Mouse (Mus musculus): ENCODE results near the gene Abhd15. TPM values are rescaled to one million over a fixed set of nuclear protein-coding genes. Genes with fewer than 3 reads are reported as not detected.
"Not testable (repeated sequence)": the region's sequence is repeated elsewhere in the genome, so short reads cannot be mapped to it uniquely, and the experiment has no call there.

Gene Abhd15
- polyA plus RNA-seq, 1 experiment: 2.4 TPM

DNA sequence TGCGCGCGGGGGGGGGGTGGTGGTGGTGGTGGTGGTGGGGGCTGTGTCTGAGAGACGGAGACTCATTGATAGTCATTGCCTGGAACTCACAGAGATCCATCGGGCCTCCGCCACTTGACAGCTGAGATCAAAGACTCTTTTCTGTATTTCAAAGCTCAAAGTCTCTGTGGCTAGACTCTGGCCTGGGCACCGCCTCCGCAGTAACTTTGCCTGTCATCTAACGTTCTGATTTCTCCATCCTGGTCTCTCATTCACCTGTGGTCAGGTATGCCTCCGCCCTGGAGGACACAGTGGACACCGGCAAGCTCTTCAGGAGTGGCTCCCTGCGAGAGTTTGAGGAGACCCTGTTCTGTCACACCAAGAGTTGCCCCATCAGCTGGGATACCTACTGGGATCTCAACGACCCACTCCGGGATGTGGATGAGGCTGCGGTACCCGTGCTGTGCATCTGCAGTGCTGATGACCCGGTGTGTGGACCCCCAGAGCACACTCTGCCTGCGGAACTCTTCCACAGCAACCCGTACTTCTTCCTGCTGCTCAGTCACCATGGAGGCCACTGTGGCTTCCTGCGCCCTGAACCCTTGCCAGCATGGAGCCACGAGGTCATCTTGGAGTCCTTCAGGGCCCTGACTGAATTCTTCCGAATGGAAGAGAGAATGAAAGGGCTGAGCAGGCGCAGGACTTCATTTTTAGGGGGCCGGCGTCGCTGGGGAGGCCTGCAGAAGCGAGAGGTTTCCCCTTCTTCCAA is 3.3 kb downstream of the Abhd15 start:
- TF ChIP-seq FLI1 (IDR thresholded peaks at IDR 0.05; ENCODE audit: low read length) (no peak), GATA1 (IDR thresholded peaks at IDR 0.05; ENCODE audit: borderline replicate concordance, low read length) (no peak)
- H3K4me3 ChIP-seq (replicated peaks): peak overlapping the region; percentile 85
- H3K27me3 ChIP-seq (replicated peaks): peaks cover 22% of the 10 kb centered on the region
- peaks cover 92% of the 10 kb centered on the region for H3K4me1 ChIP-seq
- H3K36me3 ChIP-seq (replicated peaks; ENCODE audit: low read length): peaks cover 10% of the 10 kb centered on the region
- no peaks in the 10 kb centered on the region for H3K9me3 ChIP-seq

DNA sequence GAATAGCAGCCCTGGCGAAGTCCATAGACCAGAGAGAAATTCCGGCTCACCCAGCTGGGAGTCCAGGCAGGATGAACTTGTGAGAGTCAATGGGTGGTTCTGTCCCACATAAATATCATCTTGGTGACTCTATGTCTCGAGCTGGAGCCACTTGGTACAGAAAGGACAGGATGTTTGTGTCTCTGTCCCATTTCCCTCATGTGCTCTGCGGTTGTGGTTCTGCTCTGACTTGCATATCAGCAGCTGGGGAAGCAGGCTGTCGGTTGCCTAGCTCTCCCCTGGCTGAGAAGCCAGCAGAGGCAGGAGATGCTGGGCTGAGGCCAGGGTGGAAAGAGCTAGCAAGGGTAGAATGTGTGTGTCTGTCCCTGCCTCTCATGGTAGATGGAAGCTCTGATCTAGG is 4.1 kb downstream of the Abhd15 start, which contains the start of gene Gm10392:
Gene Gm10392, minus strand, starts transcription at position 156 of the 400 bp plus-strand sequence.
- peaks cover 10% of the 10 kb centered on the region for H3K36me3 ChIP-seq (replicated peaks; ENCODE audit: low read length)
- peaks cover 22% of the 10 kb centered on the region for H3K27me3 ChIP-seq (replicated peaks)

DNA sequence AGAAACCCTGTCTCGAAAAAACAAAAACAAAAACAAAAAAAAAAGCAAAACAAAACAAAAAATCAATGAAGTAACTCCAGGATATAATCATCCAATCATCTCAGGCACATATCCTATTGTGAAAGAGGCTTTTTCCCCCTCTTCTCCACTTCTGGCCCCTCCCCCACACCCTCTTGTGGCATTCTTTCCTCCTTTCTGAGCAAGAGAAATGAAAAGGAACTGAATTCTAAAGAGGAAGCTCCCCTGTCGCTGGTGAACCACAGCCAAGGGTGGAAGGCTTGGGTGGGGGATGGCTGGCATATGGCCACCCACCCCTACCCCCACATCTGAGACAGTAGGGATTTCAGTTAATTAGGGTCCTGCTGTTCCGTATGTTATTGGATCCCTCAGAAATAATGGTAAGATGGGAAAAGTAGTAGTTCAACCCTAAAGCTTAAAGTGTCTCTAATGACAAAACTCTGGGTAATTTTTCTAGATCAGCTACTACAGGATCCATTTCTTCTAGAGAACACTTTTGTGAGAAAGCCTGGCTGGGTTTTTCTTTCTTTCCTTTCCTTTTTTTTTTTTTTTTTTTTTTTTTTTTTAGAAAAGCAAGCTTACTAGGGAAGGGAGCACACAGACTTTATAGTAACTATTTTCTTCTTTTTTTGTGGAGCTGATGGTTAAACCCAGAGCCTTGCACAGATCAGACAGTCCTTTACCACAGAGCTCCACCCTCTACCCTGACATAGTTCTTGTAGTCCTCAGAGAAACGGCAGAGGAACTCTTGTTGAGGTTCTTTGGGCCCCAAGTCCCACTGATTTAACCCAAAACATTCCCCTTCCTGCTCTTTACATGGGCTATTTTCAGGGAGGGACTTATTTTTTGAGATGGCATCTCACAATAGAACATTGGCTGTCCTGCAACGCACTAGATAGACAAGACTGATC is 5.9 kb downstream of the Abhd15 start:
- Histone ChIP-seq H3K4me3 (replicated peaks) (peak overlapping the region; percentile 68), H3K4me1 (peaks cover 72% of the 10 kb centered on the region)

More for the DNA sequence above, 4.1 kb downstream of the Abhd15 start, which contains the start of gene Gm10392:
- Histone ChIP-seq H3K4me3 (replicated peaks) (peak within 1 kb of the TSS; percentile 85), H3K9me3 (no peaks in the 10 kb centered on the region), H3K4me1 (peaks cover 88% of the 10 kb centered on the region)
- TF ChIP-seq GATA1 (IDR thresholded peaks at IDR 0.05; ENCODE audit: borderline replicate concordance, low read length) (peak; percentile 73; the same call in 1 of the 3 replicates), FLI1 (IDR thresholded peaks at IDR 0.05; ENCODE audit: low read length) (peak; percentile 58; the same call in 1 of the 2 replicates)

DNA sequence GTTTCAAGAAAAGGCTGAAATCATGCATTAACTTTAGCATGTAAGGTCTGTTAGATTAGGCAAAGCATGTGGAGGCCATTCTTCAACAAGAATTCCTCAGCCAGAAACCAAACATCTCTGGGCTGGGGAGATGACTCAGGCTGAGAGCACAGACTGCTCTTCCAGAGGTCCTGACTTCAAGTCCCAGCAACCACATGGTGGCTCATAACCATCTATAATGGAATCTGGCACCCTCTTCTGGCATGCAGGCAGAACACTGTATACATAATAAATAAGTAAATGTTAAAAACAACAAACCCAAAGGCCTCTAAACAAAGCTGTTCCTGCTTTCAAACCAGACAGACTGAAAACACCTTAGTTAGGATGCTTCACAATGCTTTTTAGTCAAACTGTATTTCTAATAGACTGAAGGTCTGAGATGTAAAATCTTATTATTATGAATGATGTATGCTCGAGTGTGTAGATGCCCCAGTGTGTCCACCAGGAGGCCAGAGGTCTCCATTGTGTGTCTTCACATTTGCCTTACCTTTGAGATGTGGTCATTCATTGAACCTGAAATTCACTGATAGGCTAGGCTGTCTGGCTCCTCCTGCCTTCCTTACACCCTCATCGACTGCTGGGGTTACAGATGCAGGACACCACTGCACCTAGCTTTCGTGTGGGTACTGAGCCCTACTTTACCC is 11.0 kb downstream of the Abhd15 start:
- no peaks in the 10 kb centered on the region for H3K27me3 ChIP-seq (replicated peaks)
- TF ChIP-seq FLI1 (IDR thresholded peaks at IDR 0.05; ENCODE audit: low read length): no peak
- TF ChIP-seq GATA1 (IDR thresholded peaks at IDR 0.05; ENCODE audit: borderline replicate concordance, low read length): no peak

More for the DNA sequence above, 5.9 kb downstream of the Abhd15 start:
- TF ChIP-seq FLI1 (IDR thresholded peaks at IDR 0.05; ENCODE audit: low read length) (no peak), GATA1 (IDR thresholded peaks at IDR 0.05; ENCODE audit: borderline replicate concordance, low read length) (no peak)
- Histone ChIP-seq H3K36me3 (replicated peaks; ENCODE audit: low read length) (peaks cover 10% of the 10 kb centered on the region), H3K9me3 (no peaks in the 10 kb centered on the region), H3K27me3 (replicated peaks) (peaks cover 7% of the 10 kb centered on the region)

DNA sequence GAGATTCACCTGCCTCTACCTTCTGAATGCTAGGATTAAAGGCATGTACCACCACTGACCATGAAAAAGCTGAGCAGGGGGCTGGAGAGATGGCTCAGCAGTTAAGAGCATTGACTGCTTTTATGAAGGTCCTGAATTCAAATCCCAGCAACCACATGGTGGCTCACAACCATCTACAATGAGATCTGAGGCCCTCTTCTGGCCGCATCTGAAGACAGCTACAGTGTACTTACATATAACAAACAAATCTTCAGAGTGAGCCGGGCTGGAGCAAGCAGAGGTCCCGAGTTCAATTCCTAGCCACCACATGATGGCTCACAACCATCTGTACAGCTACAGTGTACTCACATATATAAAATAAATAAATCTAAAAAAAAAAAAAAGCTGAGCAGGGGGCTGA is 13.5 kb downstream of the Abhd15 start:
- not testable (repeated sequence) for H3K27me3 ChIP-seq (replicated peaks); H3K4me1 ChIP-seq; H3K4me3 ChIP-seq (replicated peaks); H3K9me3 ChIP-seq
- peaks cover 40% of the 10 kb centered on the region for H3K36me3 ChIP-seq (replicated peaks; ENCODE audit: low read length)

More for the DNA sequence above, 11.0 kb downstream of the Abhd15 start:
- H3K4me1 ChIP-seq: peaks cover 27% of the 10 kb centered on the region
- H3K9me3 ChIP-seq: no peaks in the 10 kb centered on the region
- peaks cover 17% of the 10 kb centered on the region for H3K36me3 ChIP-seq (replicated peaks; ENCODE audit: low read length)
- H3K4me3 ChIP-seq (replicated peaks): peak overlapping the region; percentile 17

DNA sequence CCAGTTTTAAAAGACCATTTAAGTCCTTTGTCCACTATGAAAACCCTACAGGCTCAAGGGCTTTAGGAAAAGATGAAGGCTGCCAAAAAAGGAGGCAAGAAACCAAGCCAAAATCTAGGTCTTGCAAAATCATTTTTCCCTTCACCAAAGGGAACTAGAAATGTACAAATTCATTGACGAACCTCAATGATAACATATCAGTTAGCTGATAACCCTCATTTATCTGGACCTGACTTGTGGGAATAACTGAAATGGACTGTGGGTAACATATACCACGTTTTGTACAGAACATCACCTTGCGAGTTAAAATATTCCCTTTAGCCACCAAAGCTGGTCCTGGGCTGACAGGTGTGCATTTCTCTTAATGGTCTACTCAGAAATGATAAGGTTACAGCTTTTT is 14.7 kb downstream of the Abhd15 start:
- H3K4me1 ChIP-seq: peaks cover 8% of the 10 kb centered on the region
- no peaks in the 10 kb centered on the region for H3K9me3 ChIP-seq
- no peaks in the 10 kb centered on the region for H3K27me3 ChIP-seq (replicated peaks)
- no peak overlapping the region for H3K4me3 ChIP-seq (replicated peaks)
- no peak for TF ChIP-seq FLI1 (IDR thresholded peaks at IDR 0.05; ENCODE audit: low read length)
- TF ChIP-seq GATA1 (IDR thresholded peaks at IDR 0.05; ENCODE audit: borderline replicate concordance, low read length): no peak
- peaks cover 52% of the 10 kb centered on the region for H3K36me3 ChIP-seq (replicated peaks; ENCODE audit: low read length)

DNA sequence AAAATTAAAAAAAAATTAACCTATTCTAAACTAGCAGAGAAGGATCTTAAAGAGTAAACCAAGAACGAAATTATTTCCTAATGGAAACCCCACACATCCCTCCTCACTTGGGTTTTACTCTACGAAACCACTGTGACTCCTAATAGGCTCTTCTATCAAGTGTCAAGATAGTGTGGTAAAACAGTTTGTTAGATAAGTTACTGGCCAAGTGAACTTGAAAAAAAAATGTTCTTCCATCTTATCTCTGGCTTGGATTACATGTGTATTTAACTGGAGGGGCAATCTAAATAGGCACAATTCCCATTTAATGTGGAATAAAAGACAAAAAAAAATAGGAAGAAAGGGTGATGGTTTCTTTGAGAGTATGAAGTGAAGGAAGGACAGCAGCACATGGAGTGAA is 15.9 kb downstream of the Abhd15 start:
- Histone ChIP-seq H3K36me3 (replicated peaks; ENCODE audit: low read length) (peaks cover 64% of the 10 kb centered on the region), H3K27me3 (replicated peaks) (no peaks in the 10 kb centered on the region), H3K9me3 (no peaks in the 10 kb centered on the region), H3K4me3 (replicated peaks) (no peak overlapping the region), H3K4me1 (peaks cover 5% of the 10 kb centered on the region)
- TF ChIP-seq GATA1 (IDR thresholded peaks at IDR 0.05; ENCODE audit: borderline replicate concordance, low read length) (no peak), FLI1 (IDR thresholded peaks at IDR 0.05; ENCODE audit: low read length) (no peak)

DNA sequence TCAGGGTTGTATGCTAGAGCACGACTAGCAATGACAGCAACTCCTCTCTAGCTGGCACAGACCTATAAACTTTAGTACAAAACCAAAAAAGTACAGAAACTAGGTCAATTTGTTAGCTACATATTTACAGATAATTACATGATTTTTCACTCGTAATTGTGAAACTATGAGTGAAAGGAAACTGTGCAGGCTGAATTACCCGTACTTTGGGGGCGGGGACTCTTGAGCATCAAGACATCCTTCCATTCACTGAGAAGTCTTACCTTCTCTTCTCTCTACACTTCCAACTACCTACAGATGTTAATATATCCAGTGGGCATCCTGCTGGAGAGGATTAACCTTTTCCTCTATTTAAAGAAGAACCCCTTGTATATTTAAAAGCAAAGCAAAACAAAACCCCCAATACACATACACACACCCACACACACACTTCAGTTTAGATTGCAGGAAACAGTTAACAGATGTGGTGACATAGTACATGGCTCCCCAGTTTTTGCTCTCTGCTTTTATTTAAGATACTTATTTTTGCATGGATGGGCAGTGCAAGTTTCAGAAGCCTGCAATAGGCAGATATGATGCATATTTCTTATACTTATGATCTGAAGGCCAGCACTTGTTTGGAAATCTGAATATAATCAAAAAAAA is 17.4 kb downstream of the Abhd15 start:
- Histone ChIP-seq H3K36me3 (replicated peaks; ENCODE audit: low read length) (peaks cover 76% of the 10 kb centered on the region), H3K27me3 (replicated peaks) (no peaks in the 10 kb centered on the region), H3K4me3 (replicated peaks) (no peak overlapping the region), H3K4me1 (no peaks in the 10 kb centered on the region; the same call in 1 of the 2 replicates), H3K9me3 (no peaks in the 10 kb centered on the region)
- TF ChIP-seq GATA1 (IDR thresholded peaks at IDR 0.05; ENCODE audit: borderline replicate concordance, low read length): no peak
- TF ChIP-seq FLI1 (IDR thresholded peaks at IDR 0.05; ENCODE audit: low read length): no peak

DNA sequence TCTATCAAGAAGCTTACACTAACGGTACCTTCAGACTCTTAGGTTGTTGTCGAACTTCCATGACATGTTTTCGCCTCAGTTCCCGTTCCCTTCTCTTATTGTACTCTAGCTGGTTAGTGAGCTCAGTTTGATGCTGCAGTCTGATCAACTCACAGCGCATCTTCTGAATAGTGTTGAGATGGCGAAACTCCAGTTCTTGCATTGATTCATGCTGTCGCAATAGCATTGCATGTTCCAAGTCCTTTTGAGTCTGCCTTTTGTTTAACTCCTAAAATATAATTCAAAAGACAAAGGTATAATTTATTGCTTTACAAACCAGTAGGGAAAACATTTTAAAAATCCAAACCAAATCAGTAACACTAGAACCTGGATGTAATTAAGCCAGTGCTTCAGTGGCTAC is 30.3 kb downstream of the Abhd15 start:
- no peak for TF ChIP-seq GATA1 (IDR thresholded peaks at IDR 0.05; ENCODE audit: borderline replicate concordance, low read length)
- no peak for TF ChIP-seq FLI1 (IDR thresholded peaks at IDR 0.05; ENCODE audit: low read length)
- H3K9me3 ChIP-seq: no peaks in the 10 kb centered on the region
- no peaks in the 10 kb centered on the region for H3K4me1 ChIP-seq
- H3K4me3 ChIP-seq (replicated peaks): no peak overlapping the region
- H3K27me3 ChIP-seq (replicated peaks): no peaks in the 10 kb centered on the region
- H3K36me3 ChIP-seq (replicated peaks; ENCODE audit: low read length): peaks cover 89% of the 10 kb centered on the region

Data from megakaryocyte, embryonic 14.5 days (primary cell).